Mouse (Mus musculus): ENCODE results near the gene Ttc34.
A peak's percentile ranks its signal among the peaks of the same experiment; 100 is the strongest.

Gene Ttc34

DNA sequence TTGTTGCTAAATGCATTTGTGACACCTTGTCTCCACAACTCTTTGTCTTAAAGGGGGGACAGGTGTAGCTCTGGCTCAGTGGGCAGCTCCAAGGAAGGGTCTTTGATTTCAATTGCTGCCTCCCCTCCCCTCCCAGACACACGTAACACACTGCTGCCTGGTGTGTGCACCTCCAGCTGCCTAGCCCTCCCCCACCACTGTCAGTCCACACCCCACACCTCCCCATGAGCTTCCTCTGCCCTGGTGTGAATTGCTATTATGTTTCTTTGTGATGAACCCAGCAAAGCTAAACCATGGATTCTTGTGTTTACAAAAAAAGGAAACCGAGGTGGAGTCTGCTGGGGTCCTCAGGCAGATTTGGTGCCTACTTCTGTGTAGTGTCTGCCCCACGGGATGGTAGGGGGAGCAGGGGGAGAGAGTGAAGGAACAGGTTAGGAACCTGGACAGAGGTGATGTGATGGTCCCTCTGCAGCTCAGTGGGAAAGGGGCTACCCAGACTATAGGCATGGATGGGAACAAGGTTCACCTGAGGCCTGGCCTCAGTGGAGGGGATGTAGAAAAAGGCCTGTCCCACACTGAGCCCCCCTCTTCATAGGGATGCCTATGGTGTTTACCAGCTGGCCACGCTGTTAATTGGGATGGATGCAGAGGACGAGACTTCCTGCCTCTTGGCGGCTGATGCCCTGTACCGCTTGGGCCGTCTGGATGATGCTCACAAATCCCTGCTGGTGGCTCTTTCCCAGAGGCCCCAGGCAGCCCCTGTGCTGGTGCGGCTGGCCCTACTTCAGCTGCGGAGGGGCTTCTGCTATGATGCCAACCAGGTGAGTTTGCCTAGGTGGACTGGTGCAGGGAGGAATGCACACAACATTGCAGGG, 20.3 kb downstream of the Ttc34 start:
- peak in 1 of 2 experiments; percentile 13 for DNase-seq

DNA sequence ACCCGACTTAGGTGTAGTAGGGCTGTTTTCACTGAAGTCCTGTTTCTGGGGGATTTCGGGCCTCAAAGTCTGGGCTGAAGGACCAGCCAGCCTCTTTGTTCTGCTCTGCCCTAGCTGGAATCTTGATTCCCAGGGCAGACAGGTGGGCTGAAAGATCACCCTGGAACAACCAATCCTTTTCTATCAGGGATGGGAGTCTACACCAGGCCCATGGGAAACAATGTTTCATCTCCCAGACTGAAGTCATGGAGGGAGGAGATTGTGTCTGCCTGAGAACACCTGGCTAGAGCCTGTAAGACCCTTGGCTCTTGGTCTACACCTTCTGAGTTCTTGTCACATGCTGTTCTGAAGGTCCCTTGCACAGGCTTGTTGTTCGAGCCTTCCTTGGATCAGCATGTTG, 21.3 kb downstream of the Ttc34 start:
- no peak for DNase-seq

DNA sequence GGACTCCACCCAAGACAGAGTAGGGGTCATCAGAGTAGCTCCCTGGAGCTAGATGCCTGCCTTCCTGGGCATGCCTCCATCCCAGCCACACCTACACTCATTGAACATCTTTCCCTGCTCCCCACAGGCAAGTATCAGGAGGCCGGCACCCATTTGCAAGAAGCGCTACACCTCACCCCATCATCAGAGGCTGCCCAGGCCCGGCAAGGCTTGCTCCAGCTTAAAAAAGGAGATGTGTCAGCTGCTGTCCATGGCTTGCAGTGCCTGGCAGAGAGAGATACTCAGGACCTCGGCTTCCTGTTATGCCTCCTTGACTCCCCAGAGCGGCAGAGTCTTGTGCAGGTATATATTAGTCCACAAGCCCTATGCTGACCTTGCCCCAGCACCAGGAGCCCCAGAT, 24.7 kb downstream of the Ttc34 start:
- DNase-seq: no peak

- peak in 1 of 2 experiments; percentile 2 for DNase-seq
These were observed 26.2 kb downstream of the Ttc34 start for GRCm38 (mm10) chr4:154863436-154863935.

DNA sequence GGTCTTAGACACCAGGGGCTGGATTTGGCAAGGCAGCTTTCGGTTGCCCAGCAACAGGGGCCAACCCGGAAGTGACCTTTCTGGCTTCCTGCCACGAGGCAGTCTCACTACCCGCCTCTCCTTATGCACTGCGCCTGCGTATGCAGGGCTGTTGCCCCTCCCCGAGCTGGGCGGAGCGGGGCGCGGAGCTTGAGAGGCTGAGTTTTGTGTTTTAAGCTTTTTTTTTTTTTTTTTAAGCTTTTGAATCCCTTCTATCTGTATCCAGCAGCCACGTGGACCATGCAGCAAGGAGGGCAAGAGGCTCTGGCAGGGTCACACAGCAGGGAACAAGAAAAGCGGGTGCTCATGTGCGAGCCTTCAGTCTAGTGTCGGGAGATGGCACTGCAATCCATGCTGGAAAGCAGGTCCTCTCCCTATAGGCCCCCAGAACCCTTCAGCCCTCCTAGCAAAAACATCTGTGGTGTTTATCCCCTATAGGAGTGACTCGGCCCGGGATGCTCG, 27.1 kb downstream of the Ttc34 start:
- peak; percentile 96 for DNase-seq

DNA sequence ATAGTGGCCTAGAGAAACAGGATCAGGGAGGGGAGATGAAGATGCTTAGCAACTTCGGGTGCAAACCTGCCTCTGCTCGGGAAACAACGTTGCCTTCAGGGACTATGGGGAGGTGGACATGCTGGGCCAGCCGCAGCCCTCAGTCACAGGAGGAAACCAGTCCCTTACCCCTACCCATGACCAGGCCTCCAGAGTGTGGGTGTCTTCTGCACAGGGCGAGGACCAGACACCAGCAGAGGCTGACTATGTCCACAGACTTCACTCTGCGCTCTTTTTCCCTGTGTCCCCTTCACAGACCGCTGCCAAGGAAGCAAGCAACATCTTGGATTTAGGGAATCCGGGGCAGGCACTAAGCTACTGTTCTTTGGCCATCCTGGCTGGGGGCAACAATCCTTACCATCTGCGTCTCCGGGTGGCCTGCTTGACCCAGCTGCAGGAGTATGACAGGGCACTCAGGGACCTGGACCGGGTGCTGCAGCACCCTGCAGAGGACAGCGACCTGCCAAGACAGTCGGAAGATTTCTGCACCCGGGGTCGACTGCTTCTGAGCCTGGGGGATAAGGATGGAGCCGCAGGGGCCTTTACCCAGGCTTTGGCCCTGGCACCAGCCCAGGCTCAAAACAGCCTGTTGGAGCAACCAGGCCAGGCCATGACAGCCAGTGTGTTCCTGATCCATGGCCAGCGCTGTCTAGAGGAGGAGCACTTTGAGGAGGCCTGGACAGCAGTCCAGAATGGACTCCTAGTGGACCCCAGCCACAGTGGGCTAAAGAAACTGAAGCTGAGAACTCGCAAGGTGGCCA, 27.9 kb downstream of the Ttc34 start:
- DNase-seq: peak; percentile 55 to 59

GRCm38 (mm10) chr4:154866391-154866790, 29.1 kb downstream of the Ttc34 start:
- DNase-seq: peak in 1 of 2 experiments; percentile 2

GRCm38 (mm10) chr4:154867257-154867656, 30.0 kb downstream of the Ttc34 start:
- no peak for DNase-seq

GRCm38 (mm10) chr4:154869440-154869839, 32.2 kb downstream of the Ttc34 start, which contains the start of gene Mmel1:
TSS of gene Mmel1 (plus strand) at chr4:154869585.
- no peak for DNase-seq

GRCm38 (mm10) chr4:154870721-154871120, 33.5 kb downstream of the Ttc34 start:
- DNase-seq: no peak

DNA sequence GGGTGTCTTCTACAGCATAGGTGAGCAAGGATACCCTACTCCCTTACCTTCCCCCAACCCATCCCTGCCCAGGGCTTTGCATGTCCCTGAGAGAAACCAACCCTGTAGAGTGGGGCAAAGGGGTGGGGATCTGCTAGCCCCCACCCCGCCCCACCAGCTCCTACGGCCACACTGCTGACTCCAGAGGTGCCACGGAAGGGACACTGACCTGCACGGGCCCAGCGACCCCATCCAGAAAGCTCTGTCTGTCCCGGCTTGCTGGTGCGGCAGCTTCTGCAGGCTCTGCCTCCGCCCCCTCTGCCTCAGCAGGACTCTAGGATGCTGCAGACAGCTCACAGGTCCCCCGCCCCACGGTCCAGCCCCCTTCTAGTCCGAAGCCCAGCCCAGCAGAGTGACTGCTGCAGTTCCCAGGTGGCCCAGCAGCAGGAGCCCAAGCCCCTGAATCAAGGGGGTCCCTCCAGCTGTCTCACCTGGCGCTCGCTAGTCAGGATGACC, 34.5 kb downstream of the Ttc34 start:
- no peak for DNase-seq

DNA sequence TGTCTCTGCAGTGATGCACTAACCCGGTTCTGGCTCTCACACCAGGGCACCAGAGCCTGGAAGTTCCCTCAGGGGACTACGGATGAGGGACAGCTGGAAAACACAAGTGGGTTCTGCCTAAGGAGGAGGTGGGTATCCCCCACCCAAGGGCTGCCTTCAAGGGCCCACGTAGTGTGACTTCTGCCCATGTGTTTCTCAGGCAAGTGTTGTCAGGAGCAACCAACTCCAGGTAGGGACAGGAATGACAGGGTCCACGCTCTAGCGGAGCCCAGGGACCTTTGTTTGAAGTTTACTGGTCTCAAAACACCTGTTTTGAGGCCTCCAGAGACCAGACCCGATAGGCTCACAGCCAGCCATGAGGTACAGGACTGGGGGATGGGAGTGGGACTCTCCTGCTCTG, 35.9 kb downstream of the Ttc34 start:
- no peak for DNase-seq

DNA sequence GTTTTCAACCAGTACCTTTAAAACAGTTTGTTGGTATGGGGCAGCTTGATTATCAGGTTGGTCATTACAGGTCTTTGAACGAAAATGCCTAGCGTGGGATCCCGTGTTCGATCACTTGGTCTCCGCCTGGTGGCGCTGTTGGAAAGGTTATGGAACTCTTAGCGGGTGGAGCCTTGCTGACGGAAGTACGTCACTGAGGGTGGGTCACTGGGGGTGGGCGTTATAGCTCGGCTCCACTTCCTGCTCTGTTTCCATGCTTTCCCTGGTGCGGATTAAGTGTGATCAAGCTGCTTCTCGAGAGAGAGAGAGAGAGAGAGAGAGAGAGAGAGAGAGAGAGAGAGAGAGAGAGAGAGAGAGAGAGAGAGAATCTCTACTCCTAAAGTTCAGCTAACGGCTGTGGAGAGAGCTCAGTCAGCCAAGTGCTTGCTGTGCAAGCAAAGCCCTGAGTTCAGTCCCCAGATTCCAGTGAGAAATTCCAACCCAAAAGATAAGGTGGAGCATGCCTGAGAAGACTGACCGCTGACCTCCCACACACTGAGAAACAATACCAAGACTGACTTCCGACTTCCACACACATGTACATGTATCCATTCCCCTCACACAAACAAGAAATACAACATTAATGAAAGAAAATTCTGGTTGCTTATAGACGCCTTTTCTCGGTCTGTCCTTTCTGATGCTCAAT, 40.7 kb downstream of the Ttc34 start:
- DNase-seq: peak; percentile 98 to 99

DNA sequence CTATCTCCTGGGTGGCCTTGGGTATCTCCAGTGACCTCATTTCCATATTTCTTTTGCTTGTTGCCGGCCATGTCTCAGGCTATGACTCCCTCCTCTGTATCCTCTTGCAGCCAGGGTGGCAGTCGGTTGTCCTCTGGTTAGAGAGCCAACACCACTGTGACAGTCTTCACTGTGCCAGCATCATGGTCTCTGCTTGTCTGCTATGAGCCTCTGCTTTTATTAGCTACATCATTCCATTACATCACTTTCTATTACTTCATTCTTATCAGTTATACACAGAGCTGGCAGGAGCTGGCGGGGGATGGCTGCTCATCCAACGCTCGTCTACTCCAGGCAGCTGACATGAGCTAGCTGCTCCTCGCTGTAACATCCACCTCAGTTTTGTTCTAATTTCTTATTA, 43.5 kb downstream of the Ttc34 start:
- DNase-seq: no peak

GRCm38 (mm10) chr4:154882014-154882659, 44.9 kb downstream of the Ttc34 start:
- DNase-seq: no peak

- DNase-seq: peak in 1 of 2 experiments; percentile 43
These were observed 48.2 kb downstream of the Ttc34 start for GRCm38 (mm10) chr4:154885416-154885815.

DNA sequence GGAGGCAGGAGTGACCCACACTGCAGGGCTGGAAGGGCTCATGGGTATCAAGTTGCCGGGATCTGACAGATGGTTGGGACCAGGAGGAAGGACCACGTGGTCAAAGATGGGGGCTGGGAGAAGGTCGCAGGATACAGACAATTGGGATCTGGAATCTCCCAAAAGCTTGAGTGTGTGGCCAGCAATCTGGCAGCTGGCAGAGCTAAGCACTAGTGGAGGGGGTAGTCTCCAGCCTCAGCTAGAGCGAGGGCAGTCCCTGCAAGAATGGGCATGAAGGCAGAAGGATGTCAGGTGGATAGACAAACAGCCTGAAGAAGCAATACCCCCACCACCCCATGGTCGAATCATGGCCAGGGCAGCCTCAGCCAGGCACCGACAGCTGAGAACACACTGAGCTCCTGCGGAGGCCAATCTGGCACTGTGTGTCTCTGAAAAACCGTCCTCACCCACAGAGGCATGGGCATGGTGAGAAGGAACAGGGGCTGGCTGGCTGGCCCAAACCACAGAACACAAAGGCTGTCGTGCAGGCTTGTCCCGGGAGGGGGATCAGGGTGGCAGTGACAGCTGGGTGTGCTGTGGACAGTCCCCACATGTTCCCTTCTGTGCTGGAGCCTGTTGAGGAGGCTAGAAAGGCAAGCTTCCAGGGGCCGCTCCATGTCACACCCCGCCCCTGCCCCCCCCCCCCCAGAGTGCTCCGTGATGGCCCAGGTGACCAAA, 49.8 kb downstream of the Ttc34 start:
- peak; percentile 86 to 89 for DNase-seq

- peak in 1 of 2 experiments; percentile 42 for DNase-seq
These were observed 50.5 kb downstream of the Ttc34 start for GRCm38 (mm10) chr4:154887593-154888250.

GRCm38 (mm10) chr4:154890887-154891286, 53.6 kb downstream of the Ttc34 start:
- DNase-seq: no peak

DNA sequence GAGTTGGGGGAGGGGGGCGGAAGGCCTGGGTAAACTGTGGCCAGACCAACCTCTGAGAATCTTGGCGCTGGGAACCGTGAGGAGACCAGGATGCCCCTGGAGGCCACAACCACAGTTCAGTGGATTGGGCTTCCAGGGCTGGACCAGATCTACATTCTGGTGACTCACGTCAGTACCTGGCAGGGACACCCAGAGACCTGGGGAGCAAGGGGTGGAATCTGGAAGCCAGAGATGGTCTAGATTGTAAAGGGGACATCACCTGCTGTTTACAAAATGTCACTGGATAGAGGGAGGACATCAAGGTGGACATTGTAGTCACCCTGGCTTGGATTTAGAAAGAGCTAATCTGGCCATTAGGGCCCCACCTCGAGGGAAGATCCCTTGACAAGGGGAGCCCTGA, 58.3 kb downstream of the Ttc34 start:
- no peak for DNase-seq

Data from cerebellum, postnatal 10 days (tissue).